Mouse (Mus musculus): ENCODE measurements around the gene Arpc5l.

- TF ChIP-seq CTCF (conservative IDR thresholded peaks at IDR 0.05; ENCODE audit: low read length): no peak
- no peak for TF ChIP-seq POU5F1 (IDR thresholded peaks at IDR 0.05; ENCODE audit: borderline replicate concordance, low read length)
- no peak for TF ChIP-seq NANOG (IDR thresholded peaks at IDR 0.05; ENCODE audit: borderline replicate concordance, low read length)
Measured at GRCm38 (mm10) chr2:39008350-39008851, 3.3 kb downstream of the Arpc5l start.

Data from E14TG2a.4 (cell line).